Mouse (Mus musculus): ENCODE results near the gene Elavl1. TPM values are rescaled to one million over a fixed set of nuclear protein-coding genes. Genes with fewer than 3 reads are reported as not detected.

The Elavl1 gene
- polyA plus RNA-seq, 1 experiment from 2014 or later, result 85.9 TPM

DNA sequence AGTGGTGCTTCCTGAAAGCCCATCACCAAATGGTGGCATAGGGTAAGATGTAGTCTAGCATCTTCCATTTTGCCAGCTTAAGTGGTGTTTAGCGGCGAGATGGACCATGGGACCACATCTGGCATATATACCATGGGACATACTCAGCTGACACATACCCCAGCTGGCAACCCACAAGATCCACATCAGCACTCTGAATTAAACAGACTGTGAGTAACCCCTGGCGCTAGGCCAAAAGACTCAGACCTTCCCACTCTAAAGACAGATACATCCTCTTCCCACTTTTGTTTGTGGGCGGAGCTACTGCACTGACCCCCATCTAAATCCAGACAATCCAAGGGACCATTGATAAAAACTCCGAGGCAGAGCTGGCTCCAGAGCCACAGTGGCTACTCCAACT is 3.8 kb upstream of the Elavl1 start:
- Histone ChIP-seq H3K4me2 (ENCODE audit: low read length) (no peak overlapping the region), H3K27me3 (ENCODE audit: control insufficient read depth, insufficient read depth, low read depth, low read length) (no peaks in the 10 kb centered on the region), H3K9me3 (replicated peaks; ENCODE audit: control insufficient read depth, low read length, poor library complexity, severe bottlenecking) (no peaks in the 10 kb centered on the region), H3K27ac (ENCODE audit: low read length) (no peak overlapping the region), H3K36me3 (ENCODE audit: control insufficient read depth, insufficient read depth, low read length) (peaks cover 13% of the 10 kb centered on the region), H3K9ac (ENCODE audit: low read depth, low read length) (no peak overlapping the region), H3K4me1 (ENCODE audit: control insufficient read depth, insufficient read depth, low read length) (peaks cover 8% of the 10 kb centered on the region), H3K4me3 (ENCODE audit: low read depth, low read length) (no peak overlapping the region)
- no peak for ATAC-seq
- 96% methylated on average over 5 of the region's 5 CpGs for WGBS

DNA sequence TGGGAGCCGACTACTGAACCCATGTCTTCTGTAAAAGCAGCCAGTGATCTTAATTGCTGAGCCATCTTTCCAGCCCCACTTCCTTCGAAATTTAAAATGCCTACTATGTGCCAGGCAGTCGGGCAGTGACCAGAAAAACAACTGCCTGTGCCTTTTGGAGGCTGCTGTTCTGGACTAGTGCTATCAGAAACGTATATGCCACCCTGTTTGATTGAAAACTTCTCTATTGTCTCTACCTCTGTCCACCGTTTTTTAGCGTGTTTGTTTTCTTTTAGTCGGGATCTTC is 481 bp upstream of the Elavl1 start:
- H3K9me3 ChIP-seq (replicated peaks; ENCODE audit: control insufficient read depth, low read length, poor library complexity, severe bottlenecking), result no peaks in the 10 kb centered on the region
- peaks cover 31% of the 10 kb centered on the region for H3K4me1 ChIP-seq (ENCODE audit: control insufficient read depth, insufficient read depth, low read length)
- peak overlapping the region; percentile 93 for H3K4me3 ChIP-seq (ENCODE audit: low read depth, low read length)
- H3K9ac ChIP-seq (ENCODE audit: low read depth, low read length), result peak overlapping the region; percentile 97
- H3K27ac ChIP-seq (ENCODE audit: low read length), result peak overlapping the region; percentile 87; the same call in 1 of the 2 replicates
- no peak for ATAC-seq
- H3K4me2 ChIP-seq (ENCODE audit: low read length), result peak overlapping the region; percentile 85
- WGBS, result 49% methylated on average over 7 of the region's 7 CpGs
- H3K27me3 ChIP-seq (ENCODE audit: control insufficient read depth, insufficient read depth, low read depth, low read length), result no peaks in the 10 kb centered on the region
- peaks cover 3% of the 10 kb centered on the region; the same call in 1 of the 2 replicates for H3K36me3 ChIP-seq (ENCODE audit: control insufficient read depth, insufficient read depth, low read length)

DNA sequence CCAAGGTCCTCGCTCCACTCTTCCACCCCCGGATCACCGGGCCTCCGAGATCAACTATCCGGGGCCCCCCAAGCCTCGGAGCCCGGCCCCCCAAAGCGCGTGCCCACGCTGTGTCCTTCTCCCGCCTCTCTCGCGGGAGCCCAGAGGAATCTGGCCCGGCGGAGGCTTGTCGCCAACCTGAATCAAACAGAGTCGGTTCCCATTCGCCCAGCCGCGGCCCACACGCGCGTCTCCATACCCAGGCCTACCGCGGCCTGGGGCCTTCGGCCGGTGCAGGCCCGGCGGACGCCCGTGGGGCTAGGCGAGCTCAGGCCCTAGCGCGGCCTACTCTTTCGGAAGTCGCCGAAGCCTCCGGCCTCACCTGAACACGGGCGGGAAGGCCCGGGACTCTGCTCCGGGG is 688 bp downstream of the Elavl1 start:
- peak overlapping the region; percentile 83 for H3K27ac ChIP-seq (ENCODE audit: low read length)
- H3K9ac ChIP-seq (ENCODE audit: low read depth, low read length), result peak overlapping the region; percentile 97
- peaks cover 34% of the 10 kb centered on the region for H3K4me1 ChIP-seq (ENCODE audit: control insufficient read depth, insufficient read depth, low read length)
- H3K36me3 ChIP-seq (ENCODE audit: control insufficient read depth, insufficient read depth, low read length), result peaks cover 3% of the 10 kb centered on the region; the same call in 1 of the 2 replicates
- no peaks in the 10 kb centered on the region for H3K27me3 ChIP-seq (ENCODE audit: control insufficient read depth, insufficient read depth, low read depth, low read length)
- peak overlapping the region; percentile 93 for H3K4me3 ChIP-seq (ENCODE audit: low read depth, low read length)
- under 1% methylated on average over 41 of the region's 42 CpGs for WGBS
- peak overlapping the region; percentile 81 for H3K4me2 ChIP-seq (ENCODE audit: low read length)
- ATAC-seq, result peak; percentile 81
- H3K9me3 ChIP-seq (replicated peaks; ENCODE audit: control insufficient read depth, low read length, poor library complexity, severe bottlenecking), result no peaks in the 10 kb centered on the region

DNA sequence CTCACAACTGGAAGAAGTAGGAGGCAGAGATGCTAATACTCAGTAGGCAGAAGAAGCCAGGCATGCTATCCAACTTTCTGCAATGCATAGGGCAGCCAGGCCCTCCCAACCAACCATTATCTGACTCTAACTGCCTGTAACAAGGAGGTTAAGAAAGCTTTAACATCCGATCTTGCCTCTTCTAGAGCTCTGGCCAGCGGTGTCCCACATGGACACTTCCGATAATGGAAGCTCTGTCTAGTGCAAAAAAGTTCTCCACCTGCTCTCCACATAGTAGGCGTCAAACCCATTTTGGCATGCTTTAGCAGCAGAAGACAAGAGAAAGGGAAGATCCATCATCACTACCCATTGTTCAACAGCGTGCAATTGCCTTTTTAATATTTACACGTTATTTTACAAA is 1.3 kb downstream of the Elavl1 start:
- peaks cover 35% of the 10 kb centered on the region for H3K4me1 ChIP-seq (ENCODE audit: control insufficient read depth, insufficient read depth, low read length)

DNA sequence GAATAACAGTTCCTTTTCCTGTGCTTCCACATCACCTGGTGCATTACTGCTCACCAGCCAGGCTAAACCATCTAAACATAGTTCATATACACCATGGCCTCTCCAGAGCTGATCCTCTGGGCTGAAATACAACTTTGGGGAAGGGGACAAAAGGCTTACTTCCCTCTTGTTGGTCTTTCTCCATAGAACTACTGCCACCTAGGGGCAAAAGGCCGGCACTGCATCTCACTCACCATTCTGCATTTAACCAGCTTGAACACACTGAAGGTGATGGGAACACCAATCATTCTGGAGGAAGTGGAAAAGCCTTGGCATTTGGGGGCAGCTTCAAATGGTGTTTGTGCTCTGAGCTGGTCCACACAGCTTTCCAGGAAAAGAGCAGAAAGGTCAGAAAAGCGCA is 2.7 kb downstream of the Elavl1 start:
- ATAC-seq, result no peak
- Histone ChIP-seq H3K27me3 (ENCODE audit: control insufficient read depth, insufficient read depth, low read depth, low read length) (no peaks in the 10 kb centered on the region), H3K9me3 (replicated peaks; ENCODE audit: control insufficient read depth, low read length, poor library complexity, severe bottlenecking) (no peaks in the 10 kb centered on the region), H3K9ac (ENCODE audit: low read depth, low read length) (no peak overlapping the region), H3K27ac (ENCODE audit: low read length) (no peak overlapping the region), H3K4me1 (ENCODE audit: control insufficient read depth, insufficient read depth, low read length) (peaks cover 37% of the 10 kb centered on the region), H3K4me2 (ENCODE audit: low read length) (no peak overlapping the region), H3K36me3 (ENCODE audit: control insufficient read depth, insufficient read depth, low read length) (no peaks in the 10 kb centered on the region), H3K4me3 (ENCODE audit: low read depth, low read length) (no peak overlapping the region)
- WGBS, result 28% methylated on average over 2 of the region's 2 CpGs

More for the DNA sequence above, 1.3 kb downstream of the Elavl1 start:
- no peak for ATAC-seq
- H3K27me3 ChIP-seq (ENCODE audit: control insufficient read depth, insufficient read depth, low read depth, low read length), result no peaks in the 10 kb centered on the region
- under 1% methylated on average over 6 of the region's 6 CpGs for WGBS
- H3K9ac ChIP-seq (ENCODE audit: low read depth, low read length), result peak overlapping the region; percentile 97
- H3K9me3 ChIP-seq (replicated peaks; ENCODE audit: control insufficient read depth, low read length, poor library complexity, severe bottlenecking), result no peaks in the 10 kb centered on the region
- H3K4me3 ChIP-seq (ENCODE audit: low read depth, low read length), result peak overlapping the region; percentile 93
- peak overlapping the region; percentile 81 for H3K4me2 ChIP-seq (ENCODE audit: low read length)
- no peaks in the 10 kb centered on the region; the same call in 1 of the 2 replicates for H3K36me3 ChIP-seq (ENCODE audit: control insufficient read depth, insufficient read depth, low read length)
- H3K27ac ChIP-seq (ENCODE audit: low read length), result no peak overlapping the region

DNA sequence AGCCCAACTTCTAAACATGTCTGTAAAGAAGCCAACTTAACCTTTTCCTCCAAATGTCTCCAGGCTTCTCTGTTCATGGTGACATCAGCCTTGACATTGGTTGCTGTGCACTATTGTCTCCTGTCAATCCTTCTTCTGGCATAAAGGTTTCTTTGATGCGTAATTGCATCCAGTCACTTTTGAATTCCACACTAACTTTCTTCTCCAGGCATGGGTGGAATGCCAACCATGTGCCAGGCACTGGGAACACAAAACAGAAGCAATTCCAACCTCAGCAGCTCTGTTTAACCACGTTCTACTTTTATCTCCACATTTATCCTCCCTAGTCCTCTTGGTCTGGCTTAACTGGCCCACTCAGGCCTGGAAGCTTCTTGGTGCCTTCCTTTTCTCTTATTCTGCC is 4.2 kb downstream of the Elavl1 start:
- H3K27ac ChIP-seq (ENCODE audit: low read length), result no peak overlapping the region
- no peak for ATAC-seq
- H3K9me3 ChIP-seq (replicated peaks; ENCODE audit: control insufficient read depth, low read length, poor library complexity, severe bottlenecking), result no peaks in the 10 kb centered on the region
- H3K27me3 ChIP-seq (ENCODE audit: control insufficient read depth, insufficient read depth, low read depth, low read length), result no peaks in the 10 kb centered on the region
- peaks cover 34% of the 10 kb centered on the region for H3K4me1 ChIP-seq (ENCODE audit: control insufficient read depth, insufficient read depth, low read length)
- H3K9ac ChIP-seq (ENCODE audit: low read depth, low read length), result no peak overlapping the region
- H3K4me2 ChIP-seq (ENCODE audit: low read length), result no peak overlapping the region
- H3K36me3 ChIP-seq (ENCODE audit: control insufficient read depth, insufficient read depth, low read length), result no peaks in the 10 kb centered on the region
- no peak overlapping the region for H3K4me3 ChIP-seq (ENCODE audit: low read depth, low read length)
- WGBS, result 82% methylated on average over 2 of the region's 2 CpGs

DNA sequence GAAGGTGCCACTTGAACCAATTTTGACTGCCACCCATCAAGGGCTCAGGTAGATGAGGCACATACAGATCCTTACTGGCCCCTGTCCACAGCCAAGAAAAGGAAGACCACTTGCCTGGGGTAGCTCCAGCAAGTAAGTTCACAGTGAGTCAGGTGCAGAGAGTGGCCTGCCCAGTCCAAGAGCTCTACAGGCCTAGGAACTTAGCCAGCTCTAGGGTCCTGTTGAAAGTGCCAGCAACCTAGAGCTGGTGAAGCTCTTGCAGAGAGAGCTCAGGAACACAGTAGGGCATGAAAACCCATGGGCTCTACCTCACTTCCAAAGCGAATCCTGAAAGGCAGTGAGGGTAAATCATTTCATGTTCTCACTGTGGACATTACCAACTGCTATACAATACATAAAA is 4.8 kb downstream of the Elavl1 start:
- H3K9me3 ChIP-seq (replicated peaks; ENCODE audit: control insufficient read depth, low read length, poor library complexity, severe bottlenecking), result no peaks in the 10 kb centered on the region

DNA sequence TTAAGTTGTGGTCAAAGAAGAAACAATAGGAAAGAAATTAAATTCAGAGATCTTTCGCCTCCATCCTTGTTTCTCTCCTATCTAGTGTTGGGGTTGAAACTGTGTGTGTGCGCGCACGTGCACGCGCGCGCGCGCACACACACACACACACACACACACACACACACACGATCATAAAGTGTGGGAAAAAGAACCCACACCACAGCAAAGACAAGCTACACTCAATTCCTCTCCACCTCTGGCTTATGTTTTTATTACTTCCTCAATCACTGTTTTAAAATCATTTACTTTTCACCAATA is 5.7 kb downstream of the Elavl1 start:
- WGBS, result 98% methylated on average over 11 of the region's 11 CpGs
- Histone ChIP-seq H3K4me3 (ENCODE audit: low read depth, low read length) (no peak overlapping the region), H3K4me1 (ENCODE audit: control insufficient read depth, insufficient read depth, low read length) (peaks cover 29% of the 10 kb centered on the region), H3K36me3 (ENCODE audit: control insufficient read depth, insufficient read depth, low read length) (no peaks in the 10 kb centered on the region), H3K27me3 (ENCODE audit: control insufficient read depth, insufficient read depth, low read depth, low read length) (no peaks in the 10 kb centered on the region), H3K4me2 (ENCODE audit: low read length) (no peak overlapping the region), H3K9ac (ENCODE audit: low read depth, low read length) (no peak overlapping the region), H3K27ac (ENCODE audit: low read length) (no peak overlapping the region), H3K9me3 (replicated peaks; ENCODE audit: control insufficient read depth, low read length, poor library complexity, severe bottlenecking) (no peaks in the 10 kb centered on the region)
- no peak for ATAC-seq

More for the DNA sequence above, 4.8 kb downstream of the Elavl1 start:
- WGBS, result 100% methylated on average over 1 of the region's 1 CpGs
- Histone ChIP-seq H3K27me3 (ENCODE audit: control insufficient read depth, insufficient read depth, low read depth, low read length) (no peaks in the 10 kb centered on the region), H3K4me2 (ENCODE audit: low read length) (no peak overlapping the region), H3K9ac (ENCODE audit: low read depth, low read length) (no peak overlapping the region), H3K4me3 (ENCODE audit: low read depth, low read length) (no peak overlapping the region), H3K4me1 (ENCODE audit: control insufficient read depth, insufficient read depth, low read length) (peaks cover 29% of the 10 kb centered on the region), H3K27ac (ENCODE audit: low read length) (no peak overlapping the region), H3K36me3 (ENCODE audit: control insufficient read depth, insufficient read depth, low read length) (no peaks in the 10 kb centered on the region)
- no peak for ATAC-seq

DNA sequence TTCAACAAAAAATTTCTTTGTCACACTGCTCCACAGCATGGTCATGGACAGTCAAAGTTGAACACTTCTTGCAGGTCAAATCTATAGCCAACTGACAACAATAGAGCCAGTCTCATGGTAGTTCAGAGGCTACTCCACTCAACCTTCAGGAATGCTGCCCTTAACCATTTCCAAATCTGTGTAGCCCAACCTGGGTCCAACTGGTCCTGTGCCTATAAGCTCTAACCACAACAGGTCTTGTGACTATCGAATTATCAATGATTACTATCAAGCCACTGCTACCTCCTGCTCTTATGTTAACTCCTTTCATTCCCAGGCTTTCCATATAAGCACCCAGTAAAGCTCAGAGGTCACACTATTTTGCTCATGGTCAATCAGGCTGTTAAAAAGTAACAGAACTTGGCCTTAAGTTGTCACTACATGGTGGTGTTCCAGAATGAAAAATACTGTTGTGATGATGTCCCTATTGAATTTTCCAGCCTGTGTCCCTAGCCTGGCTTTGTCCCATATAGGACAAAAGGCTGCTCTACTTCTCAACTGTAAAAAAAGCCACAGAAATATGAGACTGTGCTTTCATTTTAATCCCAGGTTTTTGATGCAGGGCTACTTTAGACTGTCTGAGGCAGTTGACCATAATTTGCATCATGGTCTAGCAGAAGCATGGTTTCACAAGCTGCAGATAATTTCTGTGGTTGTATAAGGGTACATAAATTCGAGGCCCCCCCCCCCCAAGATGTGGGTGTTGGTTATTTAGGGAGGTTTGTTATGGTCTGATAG is 6.2 kb downstream of the Elavl1 start:
- Histone ChIP-seq H3K4me3 (ENCODE audit: low read depth, low read length) (no peak overlapping the region), H3K4me1 (ENCODE audit: control insufficient read depth, insufficient read depth, low read length) (peaks cover 29% of the 10 kb centered on the region), H3K4me2 (ENCODE audit: low read length) (no peak overlapping the region), H3K36me3 (ENCODE audit: control insufficient read depth, insufficient read depth, low read length) (no peaks in the 10 kb centered on the region), H3K9me3 (replicated peaks; ENCODE audit: control insufficient read depth, low read length, poor library complexity, severe bottlenecking) (no peaks in the 10 kb centered on the region), H3K27me3 (ENCODE audit: control insufficient read depth, insufficient read depth, low read depth, low read length) (no peaks in the 10 kb centered on the region), H3K9ac (ENCODE audit: low read depth, low read length) (no peak overlapping the region), H3K27ac (ENCODE audit: low read length) (no peak overlapping the region)
- ATAC-seq, result no peak
- WGBS, result 97% methylated on average over 2 of the region's 2 CpGs
